Mouse (Mus musculus): ENCODE measurements at regions not wholly inside any gene's neighbourhood (a gene's known extent, or its start where the extent isn't known, plus 50 kb on each side); places are given as distances from the start of the nearest gene placed in this dataset.

- no peak for DNase-seq (ENCODE audit: low spot score in 2 of 2)
Observed at GRCm38 (mm10) chr7:35988449-35989109, 185.8 kb upstream of the Zfp507 start.

GRCm38 (mm10) chr7:35977986-35978385 is 175.2 kb upstream of the Zfp507 start:
- no peak for DNase-seq (ENCODE audit: low spot score in 2 of 2)

- no peak for DNase-seq (ENCODE audit: low spot score in 2 of 2)
Observed at GRCm38 (mm10) chr7:35958731-35959130, 155.9 kb upstream of the Zfp507 start.

GRCm38 (mm10) chr7:35958052-35958451 is 155.2 kb upstream of the Zfp507 start:
- DNase-seq (ENCODE audit: low spot score in 2 of 2) = no peak

- no peak for DNase-seq (ENCODE audit: low spot score in 2 of 2)
Observed at GRCm38 (mm10) chr7:35948794-35949193, 146.0 kb upstream of the Zfp507 start.

GRCm38 (mm10) chr7:35948389-35948788 is 145.6 kb upstream of the Zfp507 start:
- DNase-seq (ENCODE audit: low spot score in 2 of 2) = no peak

- DNase-seq (ENCODE audit: low spot score in 2 of 2) = no peak
Observed at GRCm38 (mm10) chr7:35941086-35941485, 138.3 kb upstream of the Zfp507 start.

- no peak for DNase-seq (ENCODE audit: low spot score in 2 of 2)
Observed at GRCm38 (mm10) chr7:35938123-35938869, 135.5 kb upstream of the Zfp507 start.

- DNase-seq (ENCODE audit: low spot score in 2 of 2) = no peak
Observed at GRCm38 (mm10) chr7:35926749-35927148, 123.9 kb upstream of the Zfp507 start.

GRCm38 (mm10) chr7:35922582-35922981 is 119.8 kb upstream of the Zfp507 start:
- DNase-seq (ENCODE audit: low spot score in 2 of 2) = no peak

- DNase-seq (ENCODE audit: low spot score in 2 of 2) = no peak
Observed at GRCm38 (mm10) chr7:35920884-35921283, 118.1 kb upstream of the Zfp507 start.

- no peak for DNase-seq (ENCODE audit: low spot score in 2 of 2)
Observed at GRCm38 (mm10) chr7:35920194-35920609, 117.4 kb upstream of the Zfp507 start.

- no peak for DNase-seq (ENCODE audit: low spot score in 2 of 2)
Observed at GRCm38 (mm10) chr7:35910109-35910706, 107.4 kb upstream of the Zfp507 start.

GRCm38 (mm10) chr7:35901942-35902381 is 99.2 kb upstream of the Zfp507 start:
- peak; percentile 39 to 48 for DNase-seq (ENCODE audit: low spot score in 2 of 2)

- DNase-seq (ENCODE audit: low spot score in 2 of 2) = no peak
Observed at GRCm38 (mm10) chr7:35898701-35899445, 96.1 kb upstream of the Zfp507 start.

- no peak for DNase-seq (ENCODE audit: low spot score in 2 of 2)
Observed at GRCm38 (mm10) chr7:35893292-35893691, 90.5 kb upstream of the Zfp507 start.

- DNase-seq (ENCODE audit: low spot score in 2 of 2) = no peak
Observed at GRCm38 (mm10) chr7:35886051-35886450, 83.2 kb upstream of the Zfp507 start.

GRCm38 (mm10) chr7:35879755-35880304 is 77.0 kb upstream of the Zfp507 start:
- peak in 1 of 2 experiments; percentile 7 for DNase-seq (ENCODE audit: low spot score in 2 of 2)

GRCm38 (mm10) chr7:35878164-35878563 is 75.4 kb upstream of the Zfp507 start:
- DNase-seq (ENCODE audit: low spot score in 2 of 2) = no peak

GRCm38 (mm10) chr7:35861049-35861448 is 58.2 kb upstream of the Zfp507 start:
- no peak for DNase-seq (ENCODE audit: low spot score in 2 of 2)

- peak in 1 of 2 experiments; percentile 4 for DNase-seq (ENCODE audit: low spot score in 2 of 2)
Observed at GRCm38 (mm10) chr7:35859601-35860000, 56.8 kb upstream of the Zfp507 start.

- DNase-seq (ENCODE audit: low spot score in 2 of 2) = no peak
Observed at GRCm38 (mm10) chr7:35857693-35858092, 54.9 kb upstream of the Zfp507 start.
